Mouse (Mus musculus): ENCODE data around the gene Erp27.

The Erp27 gene

GRCm38 (mm10) chr6:136938331-136939126, 16.5 kb upstream of the Erp27 start:
- no peak for DNase-seq

GRCm38 (mm10) chr6:136937117-136937516, 15.1 kb upstream of the Erp27 start:
- DNase-seq = no peak

DNA sequence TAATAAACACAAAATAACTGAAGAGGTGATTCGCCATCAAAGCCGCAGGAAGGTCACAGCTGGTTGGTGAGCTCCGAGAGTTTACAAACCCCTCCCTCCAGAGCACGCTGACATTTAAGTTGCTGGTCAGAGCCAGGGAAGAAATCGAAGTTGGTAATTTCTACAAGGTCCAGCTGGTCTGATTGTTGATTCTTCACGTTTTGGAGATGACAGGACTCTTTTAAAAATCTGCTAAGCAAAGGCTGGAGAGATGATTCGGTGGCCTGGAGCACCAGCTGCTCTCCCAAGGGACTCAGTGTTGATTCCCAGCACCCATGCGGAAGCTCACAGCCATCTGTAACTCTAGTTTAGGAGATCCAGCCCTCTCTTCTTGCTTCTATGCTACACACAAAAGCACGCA, 14.4 kb upstream of the Erp27 start:
- DNase-seq = no peak

- DNase-seq = no peak
Observed at GRCm38 (mm10) chr6:136935233-136935632, 13.3 kb upstream of the Erp27 start.

- DNase-seq = no peak
Observed at GRCm38 (mm10) chr6:136934068-136934467, 12.1 kb upstream of the Erp27 start.

GRCm38 (mm10) chr6:136931246-136931645, 9.3 kb upstream of the Erp27 start:
- DNase-seq = no peak

- no peak for DNase-seq
Observed at GRCm38 (mm10) chr6:136930677-136931076, 8.7 kb upstream of the Erp27 start.

DNA sequence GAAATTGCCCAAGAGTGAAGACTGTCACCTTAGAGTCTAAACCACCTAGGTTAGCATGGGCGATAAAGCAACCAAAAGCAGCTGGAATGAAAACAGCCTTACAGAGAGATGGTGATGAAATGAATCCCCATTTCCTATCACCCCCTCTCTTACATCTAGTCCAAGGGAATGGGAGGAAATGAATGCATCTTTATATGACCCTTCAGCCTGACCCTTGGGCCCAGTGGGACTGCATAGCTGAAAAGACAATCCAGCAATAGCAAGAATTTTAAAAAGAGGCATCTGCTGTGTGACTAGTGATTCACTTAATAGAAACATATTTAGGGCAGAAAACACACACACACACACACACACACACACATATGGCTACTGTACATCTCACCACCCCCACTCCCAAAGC, 5.6 kb upstream of the Erp27 start:
- no peak for DNase-seq

GRCm38 (mm10) chr6:136925049-136925448, 3.1 kb upstream of the Erp27 start:
- DNase-seq = no peak

- no peak for DNase-seq
Observed at GRCm38 (mm10) chr6:136923532-136923931, 1.6 kb upstream of the Erp27 start, which contains the start of gene Pde6h. TSS of gene Pde6h (plus strand) at chr6:136923832.

DNA sequence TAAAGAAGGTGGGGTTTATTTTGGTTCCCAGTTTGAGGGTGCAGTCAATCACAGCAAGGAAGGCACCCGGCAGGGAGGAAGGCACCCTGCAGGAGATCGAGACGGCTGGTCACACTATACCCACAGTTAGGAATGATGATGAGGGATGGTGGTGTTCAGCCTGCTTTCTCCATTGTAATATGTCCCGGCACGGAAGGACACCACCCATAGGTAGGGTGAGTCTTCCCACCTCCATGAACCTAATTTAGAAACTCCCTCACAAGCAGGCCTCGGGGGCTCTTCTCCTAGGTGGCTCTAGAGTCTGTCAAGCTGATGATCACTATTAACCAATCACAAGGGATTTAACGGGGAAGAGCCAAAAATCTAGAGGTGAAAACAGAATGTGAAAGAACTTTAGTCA, 891 bp upstream of the Erp27 start:
- DNase-seq = no peak

DNA sequence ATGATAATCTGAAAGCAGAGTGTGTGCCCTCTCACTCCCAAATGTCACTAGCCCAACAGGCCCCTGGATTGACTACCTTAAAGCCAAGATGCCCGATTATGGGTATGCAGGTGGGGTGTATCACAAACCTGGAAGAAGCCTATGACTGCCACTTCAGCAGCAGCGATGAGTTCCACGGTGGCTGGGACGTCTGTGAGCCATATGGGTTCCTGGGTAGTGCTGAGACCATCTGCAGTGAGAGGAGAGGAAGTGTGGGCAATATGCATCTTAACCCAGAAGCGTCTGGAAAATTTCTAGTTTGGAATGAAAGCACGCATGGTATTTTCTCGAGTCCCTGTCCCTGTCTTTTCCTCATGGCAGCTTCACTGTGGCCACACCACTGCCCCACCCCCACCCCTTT, 379 bp downstream of the Erp27 start:
- DNase-seq = no peak

GRCm38 (mm10) chr6:136920320-136921257, 1.4 kb downstream of the Erp27 start:
- DNase-seq = peak; percentile 84 to 88

- no peak for DNase-seq
Observed at GRCm38 (mm10) chr6:136917885-136918284, 4.1 kb downstream of the Erp27 start.

- peak in 1 of 2 experiments; percentile 15 for DNase-seq
Observed at GRCm38 (mm10) chr6:136915721-136916395, 6.1 kb downstream of the Erp27 start.

- no peak for DNase-seq
Observed at GRCm38 (mm10) chr6:136914234-136914633, 7.7 kb downstream of the Erp27 start.

GRCm38 (mm10) chr6:136913384-136914126, 8.4 kb downstream of the Erp27 start:
- DNase-seq = no peak

DNA sequence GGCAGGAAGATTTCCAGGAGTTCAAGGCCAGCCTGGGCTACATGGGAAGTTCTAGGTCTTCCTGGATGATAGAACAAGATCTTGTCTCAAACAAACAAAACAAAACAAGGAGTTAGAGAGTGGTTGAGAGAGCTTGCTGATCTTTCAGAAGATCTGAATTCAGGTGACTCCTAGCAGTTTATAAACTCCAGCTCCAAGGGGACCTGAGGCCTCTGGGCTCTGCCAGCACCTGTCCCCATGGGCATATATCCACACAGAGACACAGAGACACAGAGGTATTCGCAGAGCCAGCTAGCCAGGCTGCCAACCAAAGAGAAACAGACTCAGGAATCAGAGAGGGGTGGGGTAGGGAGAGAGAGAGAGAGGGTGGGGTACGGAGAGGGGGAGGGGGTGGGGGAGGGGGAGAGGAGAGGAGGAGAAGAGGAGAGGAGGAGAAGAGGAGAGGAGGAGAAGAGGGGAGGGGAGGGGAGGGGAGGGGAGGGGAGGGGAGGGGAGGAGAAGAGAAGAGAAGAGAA, 9.2 kb downstream of the Erp27 start:
- DNase-seq = no peak

GRCm38 (mm10) chr6:136910247-136910890, 11.6 kb downstream of the Erp27 start:
- DNase-seq = no peak

GRCm38 (mm10) chr6:136906937-136907293, 15.1 kb downstream of the Erp27 start:
- no peak for DNase-seq

DNA sequence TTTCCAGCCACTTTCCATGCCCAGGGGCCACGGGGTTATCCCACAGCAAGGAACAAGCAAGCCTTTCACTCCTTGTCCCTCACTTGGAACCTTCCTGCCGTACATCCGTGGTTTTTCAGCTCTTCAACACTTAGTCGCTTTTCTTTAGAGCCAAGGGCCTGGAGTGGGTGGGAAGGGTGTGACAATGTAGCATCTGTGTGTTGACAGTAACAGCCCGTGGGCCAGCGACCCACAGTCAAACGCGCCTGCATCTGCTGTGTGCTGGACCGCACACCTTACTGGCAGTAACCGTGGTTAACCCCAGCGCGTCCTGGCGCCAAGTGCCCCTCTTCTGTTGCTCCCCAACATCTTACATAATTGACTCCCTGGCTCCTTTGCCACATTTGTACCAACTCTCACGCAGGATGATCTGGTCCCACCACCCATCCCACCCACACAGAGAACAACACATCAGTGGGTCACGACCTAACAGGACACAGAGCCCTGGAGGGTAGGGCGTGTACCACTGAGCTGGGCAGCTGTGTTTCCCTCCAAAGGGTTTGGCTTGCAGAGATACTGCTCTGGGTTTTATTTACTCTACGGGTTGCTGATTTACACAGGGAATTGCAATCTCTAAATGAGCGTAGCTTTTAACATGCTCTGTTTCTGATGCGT, 15.6 kb downstream of the Erp27 start:
- no peak for DNase-seq

Measured in cerebellum, postnatal 14 days (tissue).